Mouse (Mus musculus) heart, postnatal 0 days (tissue): ENCODE data around the gene Abr. TPM values are rescaled to one million over a fixed set of nuclear protein-coding genes. Genes with fewer than 3 reads are reported as not detected.

Experiments
- ATAC-seq: fragments of 200-750 bp; cut with Nextera tagmentation; 2 replicates; pipeline ENCODE4 v1.8.0; 2017; ENCODE audit warnings: low read depth, moderate number of reproducible peaks, moderate library complexity; ENCODE audit not compliant: insufficient read depth
- DNase-seq: peaks from one replicate; pipeline ENCODE4 v3.0.0-alpha.2; 2016; ENCODE audit warnings: low spot score
- H3K27ac ChIP-seq: fragments of 300-500 bp; sonication (generic); 2 replicates; pipeline ENCODE4 v1.5.1; 2014; ENCODE audit warnings: low read depth, mild to moderate bottlenecking
- H3K27me3 ChIP-seq: fragments of 300-500 bp; sonication (generic); 2 replicates; pipeline ENCODE4 v1.6.1; 2014; ENCODE audit warnings: low read length, mixed read lengths; ENCODE audit not compliant: control insufficient read depth, insufficient read depth
- H3K36me3 ChIP-seq: fragments of 300-500 bp; sonication (generic); replicated peaks from 2 replicates; pipeline ENCODE4 v1.6.1; 2014; ENCODE audit warnings: low read length, mixed read lengths; ENCODE audit not compliant: control insufficient read depth, insufficient read depth
- H3K4me1 ChIP-seq: fragments of 300-500 bp; sonication (generic); 2 replicates; pipeline ENCODE4 v1.6.1; 2014; ENCODE audit warnings: antibody characterized with exemption; ENCODE audit not compliant: control insufficient read depth, insufficient read depth
- H3K4me2 ChIP-seq: fragments of 300-500 bp; sonication (generic); 2 replicates; pipeline ENCODE4 v1.6.1; 2014; ENCODE audit warnings: low read depth, mild to moderate bottlenecking, low read length, moderate library complexity
- H3K4me3 ChIP-seq: fragments of 300-500 bp; sonication (generic); 2 replicates; pipeline ENCODE4 v1.5.1; 2014; ENCODE audit warnings: low read depth, low read length
- H3K9ac ChIP-seq: fragments of 300-500 bp; sonication (generic); replicated peaks from 2 replicates; pipeline ENCODE4 v1.6.1; 2014; ENCODE audit warnings: low read depth, low read length, mixed read lengths
- H3K9me3 ChIP-seq: fragments of 300-500 bp; sonication (generic); replicated peaks from 2 replicates; pipeline ENCODE4 v1.6.1; 2016; ENCODE audit warnings: low read length; ENCODE audit not compliant: control insufficient read depth
- CTCF ChIP-seq: IDR thresholded peaks from 2 replicates; pipeline ENCODE4 v1.5.1; 2016; ENCODE audit warnings: antibody characterized with exemption, control low read depth, low read depth
- EP300 ChIP-seq: IDR thresholded peaks from 2 replicates; pipeline ENCODE4 v1.6.1; 2016; ENCODE audit warnings: antibody characterized with exemption, low read depth
- WGBS: fragments of 180-500 bp; shearing (Covaris S2); extraction: QIAGEN DNeasy Blood & Tissue Kit; methylation state at CpG from one replicate; pipeline ENCODE4 v1.1.7; 2014; 5-methylcytosine and 5-hydroxymethylcytosine counted together
- polyA plus RNA-seq: library from polyadenylated mRNA; unstranded; fragments of >200 nt; fragmentation: Nextera tagmentation; extraction: Ambion mirVana; gene quantifications from 2 replicates; pipeline ENCODE4 v1.2.1, GENCODE M21; 2015
- total RNA-seq: library from RNA; depleted of rRNA; stranded (reverse); fragments of >200 nt; gene quantifications from 2 replicates; pipeline ENCODE4 v1.2.3, GENCODE M21; 2014; ENCODE audit warnings: low replicate concordance

Abr gene
- total and polyA plus RNA-seq, 2 experiments from 2014 or later, result 14.1 to 48.9 TPM

DNA sequence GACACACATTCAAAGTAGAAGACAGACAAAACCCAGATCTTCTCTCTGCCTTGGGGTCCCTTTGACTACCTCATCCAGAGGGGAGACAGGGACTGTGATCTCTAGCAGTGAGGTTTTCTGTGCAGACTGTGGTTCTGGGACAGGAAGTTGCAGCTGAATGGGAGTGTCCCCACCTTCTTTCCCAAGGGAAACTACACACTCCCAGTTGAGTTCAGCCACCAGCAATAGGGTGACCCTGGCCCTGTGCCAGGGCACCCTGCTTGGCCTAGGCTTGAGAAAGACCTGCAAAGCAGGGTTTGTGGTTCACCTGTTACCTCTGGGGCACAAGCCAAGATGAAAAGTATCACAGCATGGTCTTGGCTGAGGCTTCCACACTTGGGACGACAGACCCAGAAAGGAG lies 117.0 kb downstream of the Abr start:
- no peaks in the 10 kb centered on the region for H3K36me3 ChIP-seq
- ATAC-seq, result no peak
- H3K4me3 ChIP-seq, result no peak overlapping the region
- no peak overlapping the region for H3K27ac ChIP-seq
- no peaks in the 10 kb centered on the region for H3K27me3 ChIP-seq
- H3K9ac ChIP-seq, result no peak overlapping the region
- no peak for TF ChIP-seq CTCF
- no peak for TF ChIP-seq EP300
- H3K4me1 ChIP-seq, result no peaks in the 10 kb centered on the region
- H3K4me2 ChIP-seq, result no peak overlapping the region
- 92% methylated on average over 1 of the region's 1 CpGs for WGBS
- no peak for DNase-seq
- H3K9me3 ChIP-seq, result no peaks in the 10 kb centered on the region

DNA sequence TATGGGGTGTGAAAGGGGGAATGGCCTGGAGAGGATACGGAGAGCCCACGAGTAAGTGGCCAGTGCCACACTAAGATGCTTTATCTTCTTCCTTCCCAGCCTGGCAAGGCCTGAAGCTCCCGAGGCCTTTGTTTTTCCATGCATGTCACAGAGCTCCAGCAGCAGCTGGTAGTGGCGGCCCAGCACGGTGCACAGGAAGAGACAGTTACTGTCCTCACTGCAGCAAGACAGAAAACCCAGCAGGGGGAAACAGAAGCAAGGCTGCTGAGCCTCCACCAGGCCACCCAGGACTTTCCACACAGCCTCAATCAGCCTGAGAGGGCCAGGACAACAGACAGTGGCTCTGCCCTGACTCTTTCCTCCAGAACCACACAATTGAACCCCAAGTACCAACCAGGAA lies 118.1 kb downstream of the Abr start:
- Histone ChIP-seq H3K9ac (no peak overlapping the region), H3K27ac (no peak overlapping the region), H3K9me3 (no peaks in the 10 kb centered on the region), H3K4me1 (peaks cover 10% of the 10 kb centered on the region; the same call in 1 of the 2 replicates), H3K4me3 (no peak overlapping the region), H3K36me3 (no peaks in the 10 kb centered on the region), H3K4me2 (no peak overlapping the region), H3K27me3 (no peaks in the 10 kb centered on the region)
- DNase-seq (no peak), ATAC-seq (no peak)
- no peak for TF ChIP-seq EP300
- TF ChIP-seq CTCF, result no peak
- WGBS, result 52% methylated on average over 5 of the region's 5 CpGs

DNA sequence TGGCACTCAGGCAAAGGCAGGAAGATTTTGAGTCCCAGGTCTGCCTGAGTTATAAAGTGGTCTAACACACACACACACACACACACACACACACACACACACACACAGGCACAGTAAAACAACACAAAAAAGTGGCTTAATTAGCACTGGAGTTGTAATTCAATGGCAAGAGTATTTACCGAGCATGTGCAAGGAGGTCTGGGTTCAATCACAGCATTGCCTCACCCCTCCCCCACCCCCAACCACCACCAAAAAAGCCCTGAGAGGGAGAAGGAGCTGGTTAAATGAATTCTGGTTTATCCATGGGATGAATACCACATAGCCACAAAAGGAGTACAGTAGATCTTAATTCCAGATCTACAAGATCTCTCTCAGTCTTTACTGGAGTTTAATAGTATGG lies 122.1 kb downstream of the Abr start:
- Histone ChIP-seq H3K27ac (0 out of 2 replicates have a peak overlapping the region, but pooled peaks have one; percentile 61), H3K4me1 (peaks cover 37% of the 10 kb centered on the region), H3K36me3 (no peaks in the 10 kb centered on the region), H3K4me3 (no peak overlapping the region), H3K27me3 (no peaks in the 10 kb centered on the region), H3K4me2 (no peak overlapping the region), H3K9me3 (no peaks in the 10 kb centered on the region), H3K9ac (no peak overlapping the region)
- ATAC-seq, result no peak
- TF ChIP-seq EP300 (no peak), CTCF (no peak)
- WGBS, result 29% methylated on average over 1 of the region's 1 CpGs
- no peak for DNase-seq

DNA sequence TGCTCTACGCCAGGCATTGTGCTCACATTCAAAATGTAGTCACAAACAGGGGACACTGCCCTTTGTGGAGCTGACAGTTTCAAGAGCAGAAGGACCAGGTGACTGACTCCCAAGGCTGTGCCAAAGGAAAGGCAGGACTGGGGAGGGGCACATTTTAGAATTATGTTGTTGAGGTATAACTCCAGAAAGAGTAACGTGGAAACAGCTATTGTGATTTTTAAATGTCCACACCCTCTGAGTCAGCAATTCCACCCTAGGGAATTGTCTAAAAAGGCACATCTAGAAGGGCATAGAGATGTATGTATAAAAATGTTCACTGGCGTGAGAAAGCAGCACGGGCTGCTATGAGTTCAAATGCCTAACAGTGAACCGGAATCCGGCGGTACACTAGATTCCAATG lies 122.5 kb downstream of the Abr start:
- Histone ChIP-seq H3K27me3 (no peaks in the 10 kb centered on the region), H3K9me3 (no peaks in the 10 kb centered on the region), H3K4me2 (no peak overlapping the region), H3K9ac (no peak overlapping the region), H3K36me3 (no peaks in the 10 kb centered on the region), H3K27ac (peak overlapping the region; percentile 61), H3K4me1 (peaks cover 37% of the 10 kb centered on the region), H3K4me3 (no peak overlapping the region)
- ATAC-seq, result 0 out of 2 replicates have a peak, but pooled peaks have one; percentile 20
- WGBS, result 30% methylated on average over 7 of the region's 7 CpGs
- TF ChIP-seq EP300, result no peak
- TF ChIP-seq CTCF, result no peak
- peak; percentile 22 for DNase-seq

DNA sequence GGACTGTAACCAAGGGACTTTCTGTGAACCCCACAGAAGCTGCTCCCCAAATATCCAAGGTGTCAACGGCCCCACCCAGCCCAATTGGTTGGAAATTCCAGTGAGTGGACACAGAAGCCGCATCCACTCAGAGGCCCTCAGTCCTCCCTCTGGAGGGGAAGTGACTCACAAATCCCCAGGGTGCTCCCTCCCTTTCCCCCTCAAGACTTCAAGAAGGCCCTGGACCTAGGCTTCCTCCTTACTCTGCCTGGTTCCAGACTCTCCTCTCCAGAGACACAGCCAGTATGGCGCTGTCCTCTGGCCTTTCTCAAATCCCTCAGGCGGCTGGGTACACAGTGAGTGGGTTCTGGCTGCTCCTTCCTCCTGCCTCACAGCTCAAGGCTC lies 124.4 kb downstream of the Abr start:
- WGBS, result 56% methylated on average over 4 of the region's 4 CpGs
- Histone ChIP-seq H3K4me3 (no peak overlapping the region), H3K27ac (peak overlapping the region; percentile 98)

DNA sequence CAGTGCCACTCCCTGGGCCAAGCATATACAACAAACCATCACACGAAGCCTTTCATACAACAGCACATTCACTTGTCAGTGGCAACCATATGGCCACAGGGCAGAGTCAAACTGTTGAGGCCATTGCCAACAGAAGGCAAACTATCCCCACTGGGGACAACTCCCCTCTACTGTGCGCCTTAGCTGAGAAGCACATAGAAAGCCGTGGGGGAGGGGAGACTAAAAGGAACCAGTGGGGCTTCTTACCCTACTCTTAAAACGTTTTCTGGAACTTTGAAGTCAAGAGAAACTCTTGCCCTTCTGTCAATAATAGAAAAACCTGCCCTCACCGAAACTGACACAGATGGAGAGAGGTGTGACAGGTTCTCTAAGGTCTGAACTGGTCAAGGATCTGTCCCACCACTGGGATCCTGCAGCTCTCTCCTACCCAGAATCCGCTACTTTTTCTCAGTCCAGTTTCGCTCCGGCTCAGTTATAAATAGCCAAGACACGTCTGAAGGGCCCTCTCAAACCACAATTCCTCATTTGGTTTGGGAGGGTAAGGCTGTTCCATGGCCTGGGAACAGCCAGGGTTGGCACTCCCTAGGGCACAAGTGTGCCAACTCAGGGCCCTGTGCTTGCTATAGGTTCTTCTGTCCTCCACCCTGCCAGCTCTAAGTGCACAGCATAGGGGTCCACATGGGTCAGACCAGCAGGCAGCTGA lies 124.9 kb downstream of the Abr start:
- H3K9me3 ChIP-seq, result no peaks in the 10 kb centered on the region
- no peaks in the 10 kb centered on the region for H3K27me3 ChIP-seq
- ATAC-seq (0 out of 2 replicates have a peak, but pooled peaks have one; percentile 9), DNase-seq (no peak)
- WGBS, result 53% methylated on average over 9 of the region's 9 CpGs
- no peaks in the 10 kb centered on the region for H3K36me3 ChIP-seq
- TF ChIP-seq EP300 (no peak), CTCF (no peak)
- H3K4me2 ChIP-seq, result no peak overlapping the region
- H3K4me3 ChIP-seq, result no peak overlapping the region
- H3K4me1 ChIP-seq, result peaks cover 53% of the 10 kb centered on the region
- no peak overlapping the region for H3K9ac ChIP-seq
- H3K27ac ChIP-seq, result peak overlapping the region; percentile 98

More for the DNA sequence above, 124.4 kb downstream of the Abr start:
- Histone ChIP-seq H3K4me1 (peaks cover 47% of the 10 kb centered on the region), H3K36me3 (no peaks in the 10 kb centered on the region), H3K9me3 (no peaks in the 10 kb centered on the region), H3K9ac (no peak overlapping the region), H3K4me2 (no peak overlapping the region), H3K27me3 (no peaks in the 10 kb centered on the region)
- TF ChIP-seq EP300 (no peak), CTCF (no peak)
- ATAC-seq (no peak), DNase-seq (peak; percentile 34)
